Mouse (Mus musculus): ENCODE results near the gene S100a3.
A peak's percentile ranks its signal among the peaks of the same experiment; 100 is the strongest.

S100a3 gene

GRCm38 (mm10) chr3:90614148-90614530 lies 53.8 kb downstream of the S100a3 start:
- Histone ChIP-seq H3K9me3 (ENCODE audit: low read length) (no peaks in the 10 kb centered on the region), H3K27me3 (ENCODE audit: insufficient read depth, low read length) (peaks cover 20% of the 10 kb centered on the region), H3K4me3 (replicated peaks; ENCODE audit: low read length) (no peak overlapping the region), H3K4me1 (replicated peaks; ENCODE audit: low read depth, low read length) (peaks cover 53% of the 10 kb centered on the region), H3K36me3 (ENCODE audit: insufficient read depth, low read length) (no peaks in the 10 kb centered on the region)
- TF ChIP-seq NANOG (IDR thresholded peaks at IDR 0.05; ENCODE audit: borderline replicate concordance, low read length) = no peak
- TF ChIP-seq POU5F1 (IDR thresholded peaks at IDR 0.05; ENCODE audit: borderline replicate concordance, low read length) = no peak
- TF ChIP-seq CTCF (conservative IDR thresholded peaks at IDR 0.05; ENCODE audit: low read length) = no peak

DNA sequence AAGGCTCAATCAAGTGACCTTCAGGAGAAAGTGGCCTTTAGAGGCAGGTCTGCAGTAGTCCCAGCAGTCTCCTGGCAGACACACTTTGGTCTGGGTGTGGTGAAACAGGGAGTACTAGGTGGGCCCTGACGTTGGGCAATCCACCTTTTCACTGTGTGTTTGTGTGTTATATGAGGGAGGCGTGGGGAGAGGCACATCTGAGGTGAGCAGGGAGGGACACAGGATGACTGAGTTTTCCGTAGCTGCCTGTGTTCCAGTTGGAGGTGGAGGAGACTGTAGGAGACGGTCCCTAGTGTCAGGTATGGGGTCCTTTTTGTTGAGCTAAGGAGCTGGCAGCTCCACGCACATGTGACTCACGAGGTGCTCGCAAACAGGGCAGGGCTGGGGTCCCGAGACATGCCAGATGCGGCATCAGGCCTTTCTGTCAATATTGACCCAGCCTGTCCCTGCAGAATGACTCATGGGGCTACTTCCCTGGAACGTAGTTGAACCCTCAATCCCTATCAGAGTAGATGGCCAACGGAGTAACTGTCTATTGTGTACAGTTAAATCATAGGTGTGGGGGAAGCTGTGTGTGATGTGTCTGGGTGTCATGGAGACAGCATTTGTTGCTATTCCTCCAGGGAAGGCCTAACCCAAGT lies 54.4 kb downstream of the S100a3 start:
- peaks cover 17% of the 10 kb centered on the region for H3K27me3 ChIP-seq (ENCODE audit: insufficient read depth, low read length)
- no peak overlapping the region for H3K4me3 ChIP-seq (replicated peaks; ENCODE audit: low read length)
- no peak for TF ChIP-seq CTCF (conservative IDR thresholded peaks at IDR 0.05; ENCODE audit: low read length)
- no peak for TF ChIP-seq NANOG (IDR thresholded peaks at IDR 0.05; ENCODE audit: borderline replicate concordance, low read length)
- TF ChIP-seq POU5F1 (IDR thresholded peaks at IDR 0.05; ENCODE audit: borderline replicate concordance, low read length) = no peak
- peaks cover 53% of the 10 kb centered on the region for H3K4me1 ChIP-seq (replicated peaks; ENCODE audit: low read depth, low read length)
- no peaks in the 10 kb centered on the region for H3K36me3 ChIP-seq (ENCODE audit: insufficient read depth, low read length)
- no peaks in the 10 kb centered on the region for H3K9me3 ChIP-seq (ENCODE audit: low read length)

DNA sequence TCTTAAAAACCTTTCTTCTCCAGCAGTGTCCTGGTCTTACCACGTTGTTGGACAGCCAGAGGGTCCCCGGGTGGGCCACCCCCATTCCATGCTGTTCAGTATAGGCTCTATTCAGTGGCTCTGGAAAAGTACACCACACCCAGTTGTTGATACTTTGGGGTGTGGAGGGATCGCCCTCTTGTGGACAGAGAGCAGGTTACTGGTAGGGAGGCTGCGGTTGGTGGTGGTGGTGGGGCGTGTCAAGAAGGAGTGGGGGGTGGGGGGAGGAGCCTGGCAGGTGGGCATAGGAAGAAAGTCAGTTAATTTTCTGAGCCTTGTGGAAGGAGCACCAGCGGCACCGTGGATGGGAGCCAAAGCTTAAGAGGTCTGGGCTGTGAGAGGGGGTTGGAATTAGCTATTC lies 55.0 kb downstream of the S100a3 start:
- TF ChIP-seq CTCF (conservative IDR thresholded peaks at IDR 0.05; ENCODE audit: low read length) (peak; percentile 42), NANOG (IDR thresholded peaks at IDR 0.05; ENCODE audit: borderline replicate concordance, low read length) (no peak)
- H3K4me1 ChIP-seq (replicated peaks; ENCODE audit: low read depth, low read length) = peaks cover 53% of the 10 kb centered on the region
- H3K4me3 ChIP-seq (replicated peaks; ENCODE audit: low read length) = no peak overlapping the region
- H3K27me3 ChIP-seq (ENCODE audit: insufficient read depth, low read length) = peaks cover 15% of the 10 kb centered on the region
- H3K36me3 ChIP-seq (ENCODE audit: insufficient read depth, low read length) = no peaks in the 10 kb centered on the region
- H3K9me3 ChIP-seq (ENCODE audit: low read length) = no peaks in the 10 kb centered on the region

DNA sequence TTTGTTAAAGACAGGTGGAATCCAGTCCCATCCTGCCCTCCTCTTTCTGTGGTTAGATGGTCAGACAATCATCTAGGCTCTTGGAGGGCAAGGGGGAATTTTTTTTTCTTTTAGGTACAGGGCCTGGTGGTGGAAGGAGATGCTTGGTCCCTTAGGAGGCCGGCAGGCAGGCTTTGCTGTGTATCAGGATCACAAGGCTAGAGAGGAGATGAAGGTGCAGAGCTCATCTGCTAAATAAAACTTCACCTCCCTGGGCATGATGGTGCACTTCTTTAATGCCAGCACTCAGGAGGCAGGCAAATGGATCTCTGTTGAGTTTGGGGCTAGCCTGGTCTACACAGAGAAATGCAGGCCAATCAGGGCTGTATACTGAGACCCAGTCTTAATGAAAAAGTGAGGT lies 55.5 kb downstream of the S100a3 start:
- H3K27me3 ChIP-seq (ENCODE audit: insufficient read depth, low read length) = peaks cover 15% of the 10 kb centered on the region
- TF ChIP-seq POU5F1 (IDR thresholded peaks at IDR 0.05; ENCODE audit: borderline replicate concordance, low read length) (no peak), NANOG (IDR thresholded peaks at IDR 0.05; ENCODE audit: borderline replicate concordance, low read length) (no peak), CTCF (conservative IDR thresholded peaks at IDR 0.05; ENCODE audit: low read length) (no peak)

DNA sequence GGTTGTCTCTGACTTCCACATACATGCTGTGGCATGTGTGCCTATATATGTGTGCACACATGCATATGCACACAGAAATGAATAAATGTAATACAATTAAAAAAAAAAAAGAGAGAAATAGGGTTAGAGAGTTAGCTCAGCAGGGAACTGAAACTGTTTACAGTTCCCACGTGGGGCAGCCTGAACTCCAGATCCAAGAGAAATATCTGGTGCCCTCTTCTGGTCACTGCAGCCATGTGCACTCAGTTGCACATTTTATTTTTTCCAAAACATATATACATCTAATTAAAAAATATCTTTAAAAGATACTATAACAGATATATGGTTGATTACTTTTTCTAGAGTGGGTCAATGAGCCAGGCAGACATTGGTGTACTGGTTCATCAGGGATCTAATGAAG lies 57.2 kb downstream of the S100a3 start:
- Histone ChIP-seq H3K27me3 (ENCODE audit: insufficient read depth, low read length) (peaks cover 15% of the 10 kb centered on the region), H3K4me3 (replicated peaks; ENCODE audit: low read length) (no peak overlapping the region), H3K9me3 (ENCODE audit: low read length) (no peaks in the 10 kb centered on the region), H3K36me3 (ENCODE audit: insufficient read depth, low read length) (no peaks in the 10 kb centered on the region), H3K4me1 (replicated peaks; ENCODE audit: low read depth, low read length) (peaks cover 41% of the 10 kb centered on the region)
- TF ChIP-seq NANOG (IDR thresholded peaks at IDR 0.05; ENCODE audit: borderline replicate concordance, low read length) = no peak
- peak; percentile 65 for TF ChIP-seq CTCF (conservative IDR thresholded peaks at IDR 0.05; ENCODE audit: low read length)

More for the DNA sequence above, 55.5 kb downstream of the S100a3 start:
- Histone ChIP-seq H3K4me3 (replicated peaks; ENCODE audit: low read length) (no peak overlapping the region), H3K4me1 (replicated peaks; ENCODE audit: low read depth, low read length) (peaks cover 53% of the 10 kb centered on the region), H3K9me3 (ENCODE audit: low read length) (no peaks in the 10 kb centered on the region), H3K36me3 (ENCODE audit: insufficient read depth, low read length) (no peaks in the 10 kb centered on the region)

- Histone ChIP-seq H3K4me3 (replicated peaks; ENCODE audit: low read length) (no peak overlapping the region), H3K9me3 (ENCODE audit: low read length) (no peaks in the 10 kb centered on the region), H3K4me1 (replicated peaks; ENCODE audit: low read depth, low read length) (peaks cover 3% of the 10 kb centered on the region; the same call in 1 of the 2 replicates), H3K36me3 (ENCODE audit: insufficient read depth, low read length) (no peaks in the 10 kb centered on the region), H3K27me3 (ENCODE audit: insufficient read depth, low read length) (no peaks in the 10 kb centered on the region)
- TF ChIP-seq NANOG (IDR thresholded peaks at IDR 0.05; ENCODE audit: borderline replicate concordance, low read length) (no peak), POU5F1 (IDR thresholded peaks at IDR 0.05; ENCODE audit: borderline replicate concordance, low read length) (no peak), CTCF (conservative IDR thresholded peaks at IDR 0.05; ENCODE audit: low read length) (no peak)
Measured at GRCm38 (mm10) chr3:90621552-90621951, 61.2 kb downstream of the S100a3 start.

- no peak for TF ChIP-seq CTCF (conservative IDR thresholded peaks at IDR 0.05; ENCODE audit: low read length)
- no peak for TF ChIP-seq POU5F1 (IDR thresholded peaks at IDR 0.05; ENCODE audit: borderline replicate concordance, low read length)
- TF ChIP-seq NANOG (IDR thresholded peaks at IDR 0.05; ENCODE audit: borderline replicate concordance, low read length) = no peak
- H3K4me3 ChIP-seq (replicated peaks; ENCODE audit: low read length) = no peak overlapping the region
- no peaks in the 10 kb centered on the region for H3K27me3 ChIP-seq (ENCODE audit: insufficient read depth, low read length)
- H3K36me3 ChIP-seq (ENCODE audit: insufficient read depth, low read length) = no peaks in the 10 kb centered on the region
- H3K4me1 ChIP-seq (replicated peaks; ENCODE audit: low read depth, low read length) = peaks cover 3% of the 10 kb centered on the region; the same call in 1 of the 2 replicates
- H3K9me3 ChIP-seq (ENCODE audit: low read length) = no peaks in the 10 kb centered on the region
Measured at GRCm38 (mm10) chr3:90623435-90624071, 63.2 kb downstream of the S100a3 start.

GRCm38 (mm10) chr3:90625496-90625895 lies 65.1 kb downstream of the S100a3 start:
- Histone ChIP-seq H3K4me1 (replicated peaks; ENCODE audit: low read depth, low read length) (peaks cover 3% of the 10 kb centered on the region; the same call in 1 of the 2 replicates), H3K36me3 (ENCODE audit: insufficient read depth, low read length) (no peaks in the 10 kb centered on the region), H3K4me3 (replicated peaks; ENCODE audit: low read length) (no peak overlapping the region), H3K9me3 (ENCODE audit: low read length) (no peaks in the 10 kb centered on the region), H3K27me3 (ENCODE audit: insufficient read depth, low read length) (no peaks in the 10 kb centered on the region)
- TF ChIP-seq NANOG (IDR thresholded peaks at IDR 0.05; ENCODE audit: borderline replicate concordance, low read length) (no peak), POU5F1 (IDR thresholded peaks at IDR 0.05; ENCODE audit: borderline replicate concordance, low read length) (no peak), CTCF (conservative IDR thresholded peaks at IDR 0.05; ENCODE audit: low read length) (no peak)
